Mouse (Mus musculus): ENCODE data around the gene Srsf2.

- TF ChIP-seq CTCF (IDR thresholded peaks at IDR 0.05; ENCODE audit: extremely low read depth, insufficient read depth, low read length) (no peak), POLR2A (IDR thresholded peaks at IDR 0.05; ENCODE audit: extremely low read depth, insufficient read depth, low read length) (no peak)
Measured at GRCm38 (mm10) chr11:116802709-116803108, 50.2 kb downstream of the Srsf2 start.

Measured in cortical plate, adult 2 months (tissue).